Mouse (Mus musculus): ENCODE results near the gene Olfr435.

DNA sequence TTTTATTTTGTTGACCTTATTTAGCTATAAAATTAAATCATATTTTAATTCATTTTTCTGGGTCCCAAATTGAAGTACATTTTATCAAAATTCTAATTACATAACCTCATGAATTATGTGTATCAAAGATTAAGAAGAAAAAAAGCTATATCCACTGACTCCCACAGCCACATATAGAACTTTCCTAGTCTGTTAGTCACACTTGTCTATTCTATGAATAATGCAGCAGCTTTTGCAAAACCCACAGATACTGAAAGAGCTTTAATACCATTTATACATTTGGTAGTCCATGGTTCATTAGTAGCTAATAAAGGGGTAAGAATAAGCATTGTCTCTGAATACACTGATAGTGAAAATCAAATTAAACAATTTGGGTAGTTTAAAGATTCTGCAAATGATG is 5.8 kb downstream of the Olfr435 start:
- TF ChIP-seq CTCF (IDR thresholded peaks at IDR 0.05; ENCODE audit: borderline replicate concordance, control insufficient read depth, extremely low read depth, insufficient read depth, low read length, poor library complexity), result no peak
- TF ChIP-seq POLR2A (IDR thresholded peaks at IDR 0.05; ENCODE audit: control insufficient read depth, extremely low read depth, insufficient read depth, low read length, poor library complexity), result no peak

All from thymus, adult 2 months (tissue).